Mouse (Mus musculus): ENCODE results near the gene Gp1bb.

- TF ChIP-seq CTCF (IDR thresholded peaks at IDR 0.05; ENCODE audit: control insufficient read depth, insufficient read depth, low read length) (no peak), POLR2A (IDR thresholded peaks at IDR 0.05; ENCODE audit: borderline replicate concordance, control insufficient read depth, low read depth, low read length) (no peak)
Observed at GRCm38 (mm10) chr16:18577071-18577470, 45.1 kb downstream of the Gp1bb start.

Measured in bone marrow, adult 2 months (tissue).